7 mouse cellular contexts compared by ENCODE assay signal in the genomic region with DNA sequence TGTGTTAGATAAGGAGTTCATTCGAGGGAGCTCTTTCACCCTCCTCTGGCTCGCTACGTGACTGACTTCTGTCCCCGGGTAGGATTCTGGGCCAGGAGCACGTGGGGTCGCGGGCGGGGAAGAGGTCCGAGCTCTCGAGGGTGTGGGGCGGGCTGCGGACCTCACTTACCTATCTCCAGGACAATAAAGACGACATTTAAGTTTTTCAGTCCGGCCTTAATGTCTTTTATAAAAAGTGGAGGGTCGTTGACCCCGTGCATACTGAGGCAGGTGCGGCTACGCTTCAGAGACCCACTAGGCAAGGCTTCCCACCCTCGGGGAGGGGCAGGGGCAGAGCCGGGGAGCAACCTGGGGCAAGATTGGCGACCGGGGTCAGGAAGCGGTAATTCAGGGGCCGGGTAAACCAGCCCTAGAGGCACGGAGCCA. TPM values are rescaled to one million over a fixed set of nuclear protein-coding genes. Genes with fewer than 3 reads are reported as not detected.
DNase-seq lines count a peak whose midpoint lies in the region; ATAC-seq and TF ChIP-seq lines count a peak whose summit lies in the region.

No protein-coding gene starts in this region.

- no peak for TF ChIP-seq EP300 in MEL (IDR thresholded peaks at IDR 0.05; ENCODE audit: low read depth in 1 of 2, low read length in 2 of 2)

- TF ChIP-seq CTCF in MEL (IDR thresholded peaks at IDR 0.05 in 2 of 3, conservative IDR thresholded peaks at IDR 0.05 in 1 of 3; ENCODE audit: control insufficient read depth in 1 of 3, insufficient read depth in 1 of 3, low read depth in 2 of 3, low read length in 3 of 3, poor library complexity in 1 of 3, severe bottlenecking in 1 of 3), result no peak
- TF ChIP-seq CTCF in embryonic fibroblast, embryonic 13.5 days (IDR thresholded peaks at IDR 0.05; ENCODE audit: borderline replicate concordance, insufficient read depth, low read length), result no peak

- peak; percentile 21 for ATAC-seq in CD4-positive, CD25-positive, alpha-beta regulatory T cell, adult 4 months
- peak; percentile 22; the same call in 1 of the 2 replicates for ATAC-seq in megakaryocyte-erythroid progenitor cell, adult 5-6 weeks (replicated peaks; ENCODE audit: low FRiP score, low TSS enrichment, poor library complexity, severe bottlenecking)
- ATAC-seq in stomach, embryonic 14.5 days (ENCODE audit: insufficient number of reproducible peaks, insufficient read depth, low FRiP score, low read depth), result 0 out of 2 replicates have a peak, but pooled peaks have one; percentile 5

- intact Hi-C loops in left cerebral cortex, postnatal 10 days (cut with DNase I), result loop anchor here (5.0 kb wide), 1 partner anchor 120 kb away; no protein-coding TSS in a partner anchor

- H3K9me3 ChIP-seq in MEL (replicated peaks; ENCODE audit: insufficient read depth, low read length), result no peaks in the 10 kb centered on the region
- no peaks in the 10 kb centered on the region for H3K9me3 ChIP-seq in stomach, embryonic 14.5 days (ENCODE audit: control insufficient read depth, low read depth, low read length)

- under 1% methylated on average over 25 of the region's 25 CpGs for WGBS in stomach, embryonic 14.5 days

- H3K79me2 ChIP-seq in MEL (ENCODE audit: control insufficient read depth, insufficient read depth, low read length, poor library complexity), result peaks cover 4% of the 10 kb centered on the region; the same call in 1 of the 2 replicates

- H3K9ac ChIP-seq in MEL (ENCODE audit: control insufficient read depth, low read depth, low read length, poor library complexity, severe bottlenecking), result peak overlapping the region; percentile 84
- H3K9ac ChIP-seq in stomach, embryonic 14.5 days (replicated peaks; ENCODE audit: low read depth, low read length), result peak overlapping the region; percentile 71

- peaks cover 6 to 14% of the 10 kb centered on the region in 2 experiments for H3K4me1 ChIP-seq in MEL (ENCODE audit: control insufficient read depth in 1 of 2, insufficient read depth in 2 of 2, low read length in 2 of 2)
- no peaks in the 10 kb centered on the region for H3K4me1 ChIP-seq in embryonic fibroblast, embryonic 13.5 days (ENCODE audit: control insufficient read depth, insufficient read depth, low read length)
- H3K4me1 ChIP-seq in stomach, embryonic 14.5 days (ENCODE audit: control insufficient read depth, insufficient read depth, low read length), result no peaks in the 10 kb centered on the region; the same call in 1 of the 2 replicates

- DNase-seq in MEL (ENCODE audit: low read depth, low spot score), result peak; percentile 59
- peak; percentile 53 for DNase-seq in heart, postnatal 4 days
- DNase-seq in left cerebral cortex, postnatal 10 days (ENCODE audit: extremely low spot score in 1 of 2, low spot score in 2 of 2), result peak; percentile 10 to 50

- H3K27ac ChIP-seq in MEL (ENCODE audit: control insufficient read depth, low read depth, low read length), result peak overlapping the region; percentile 67
- H3K27ac ChIP-seq in embryonic fibroblast, embryonic 13.5 days (ENCODE audit: insufficient read depth, low read length), result peak overlapping the region; percentile 35; the same call in 1 of the 2 replicates
- H3K27ac ChIP-seq in stomach, embryonic 14.5 days (ENCODE audit: low read length), result peak overlapping the region; percentile 78; the same call in 1 of the 2 replicates

- peak overlapping the region; percentile 98 for H3K4me2 ChIP-seq in stomach, embryonic 14.5 days (replicated peaks; ENCODE audit: low read depth, low read length)

- no peak for TF ChIP-seq POLR2A in MEL (IDR thresholded peaks at IDR 0.05; ENCODE audit: control insufficient read depth in 1 of 2, insufficient read depth in 1 of 2, low read depth in 1 of 2, low read length in 2 of 2, poor library complexity in 1 of 2)
- no peak; the same call in 1 of the 2 replicates for TF ChIP-seq POLR2A in embryonic fibroblast, embryonic 13.5 days (IDR thresholded peaks at IDR 0.05; ENCODE audit: low read depth, low read length)

- peak overlapping the region; percentile 61 to 81 for H3K4me3 ChIP-seq in MEL (ENCODE audit: control insufficient read depth in 1 of 2, insufficient read depth in 1 of 2, low read depth in 2 of 2, low read length in 2 of 2)
- peak overlapping the region; percentile 63 for H3K4me3 ChIP-seq in embryonic fibroblast, embryonic 13.5 days (ENCODE audit: insufficient read depth, low read length)
- H3K4me3 ChIP-seq in stomach, embryonic 14.5 days (ENCODE audit: low read depth, low read length), result peak overlapping the region; percentile 65

- peaks cover 0 to 25% of the 10 kb centered on the region in 2 experiments; a peak in 2 of 4 replicates for H3K36me3 ChIP-seq in MEL (ENCODE audit: control insufficient read depth in 1 of 2, insufficient read depth in 2 of 2, low read length in 2 of 2)
- H3K36me3 ChIP-seq in stomach, embryonic 14.5 days (ENCODE audit: control insufficient read depth, insufficient read depth, low read length), result no peaks in the 10 kb centered on the region

- no peaks in the 10 kb centered on the region for H3K27me3 ChIP-seq in MEL (ENCODE audit: control insufficient read depth in 1 of 2, insufficient read depth in 2 of 2, low read length in 2 of 2)
- H3K27me3 ChIP-seq in stomach, embryonic 14.5 days (ENCODE audit: control insufficient read depth, insufficient read depth, low read length), result no peaks in the 10 kb centered on the region

- TF ChIP-seq RAD21 in MEL (IDR thresholded peaks at IDR 0.05; ENCODE audit: low read depth, low read length), result no peak

TF ChIP-seq in MEL, 35 proteins besides CTCF, POLR2A, EP300 and RAD21 (continues in another document):
- no peak for TF ChIP-seq MAZ (IDR thresholded peaks at IDR 0.05; ENCODE audit: low read depth, low read length)
- no peak for TF ChIP-seq ZMIZ1 (IDR thresholded peaks at IDR 0.05; ENCODE audit: low read depth, low read length)
- TF ChIP-seq HCFC1 (IDR thresholded peaks at IDR 0.05; ENCODE audit: low read depth, low read length), result no peak
- no peak for TF ChIP-seq BHLHE40 (IDR thresholded peaks at IDR 0.05; ENCODE audit: borderline replicate concordance, low read depth, low read length)
- TF ChIP-seq CHD2 (IDR thresholded peaks at IDR 0.05; ENCODE audit: low read length), result no peak
- TF ChIP-seq JUND (IDR thresholded peaks at IDR 0.05; ENCODE audit: low read depth, low read length), result no peak
- TF ChIP-seq TAL1 (IDR thresholded peaks at IDR 0.05; ENCODE audit: low read length), result no peak
- TF ChIP-seq POLR2AphosphoS5 (IDR thresholded peaks at IDR 0.05; ENCODE audit: borderline replicate concordance, low read depth, low read length), result no peak
- no peak for TF ChIP-seq MEF2A (IDR thresholded peaks at IDR 0.05; ENCODE audit: extremely low read depth, insufficient replicate concordance, low read depth, low read length, poor library complexity, severe bottlenecking)
- no peak for TF ChIP-seq MAFK (IDR thresholded peaks at IDR 0.05; ENCODE audit: borderline replicate concordance, low read depth, low read length)
- TF ChIP-seq ZKSCAN1 (IDR thresholded peaks at IDR 0.05; ENCODE audit: low read depth, low read length), result no peak
- no peak for TF ChIP-seq TBP (IDR thresholded peaks at IDR 0.05; ENCODE audit: low read depth, low read length)
- no peak for TF ChIP-seq ELF1 (IDR thresholded peaks at IDR 0.05; ENCODE audit: low read depth, low read length)
- no peak for TF ChIP-seq UBTF (IDR thresholded peaks at IDR 0.05; ENCODE audit: borderline replicate concordance, insufficient read depth, low read depth, low read length)
- no peak for TF ChIP-seq MYB (IDR thresholded peaks at IDR 0.05; ENCODE audit: low read depth, low read length)
- no peak for TF ChIP-seq USF2 (IDR thresholded peaks at IDR 0.05; ENCODE audit: borderline replicate concordance in 1 of 2, insufficient read depth in 1 of 2, low read depth in 1 of 2, low read length in 2 of 2)
- TF ChIP-seq NRF1 (IDR thresholded peaks at IDR 0.05; ENCODE audit: insufficient read depth, low read depth, low read length, poor library complexity, severe bottlenecking), result no peak
- TF ChIP-seq GATA1 (IDR thresholded peaks at IDR 0.05; ENCODE audit: low read depth, low read length), result no peak
- TF ChIP-seq CHD1 (IDR thresholded peaks at IDR 0.05; ENCODE audit: low read depth, low read length), result 0 out of 2 replicates have a peak, but pooled peaks have one; percentile 81
- TF ChIP-seq RCOR1 (IDR thresholded peaks at IDR 0.05; ENCODE audit: low read depth, low read length), result no peak
- peak; percentile 23; the same call in 1 of the 2 replicates for TF ChIP-seq USF1 (IDR thresholded peaks at IDR 0.05; ENCODE audit: low read depth, low read length)
- no peak for TF ChIP-seq NELFE (IDR thresholded peaks at IDR 0.05; ENCODE audit: low read depth, low read length)
- TF ChIP-seq SIN3A (IDR thresholded peaks at IDR 0.05; ENCODE audit: low read length), result no peak; the same call in 1 of the 2 replicates
- no peak for TF ChIP-seq E2F4 (IDR thresholded peaks at IDR 0.05; ENCODE audit: borderline replicate concordance, low read depth, low read length)
- TF ChIP-seq MYC (IDR thresholded peaks at IDR 0.05; ENCODE audit: low read depth, low read length), result peak; percentile 18; the same call in 1 of the 2 replicates
- TF ChIP-seq MAX (IDR thresholded peaks at IDR 0.05; ENCODE audit: low read length), result peak; percentile 63
- TF ChIP-seq TCF12 (IDR thresholded peaks at IDR 0.05; ENCODE audit: low read depth, low read length), result no peak
- TF ChIP-seq POLR2AphosphoS2 (IDR thresholded peaks at IDR 0.05; ENCODE audit: low read length), result no peak
- TF ChIP-seq KAT2A (conservative IDR thresholded peaks at IDR 0.05; ENCODE audit: low read depth, low read length), result no peak
- no peak for TF ChIP-seq GABPA (IDR thresholded peaks at IDR 0.05; ENCODE audit: low read depth, low read length)
- no peak for TF ChIP-seq ZC3H11A (IDR thresholded peaks at IDR 0.05; ENCODE audit: low read depth, low read length)

RNA-seq across cellular contexts. Expression of a gene that starts 0.6 kb away (rescaled TPM):
- polyA plus RNA-seq in CD4-positive, CD25-positive, alpha-beta regulatory T cell, adult 4 months (2017; shearing (Covaris generic)), result 10 to 100 TPM; 36.8 to 37.5 TPM
- 10.0 and 11.7 TPM in 2 replicates for total RNA-seq in MEL (2012; rRNA removed)
- 1 to 10 TPM in 1 of 2 experiments, not detected in 1; 5.4 TPM for polyA plus RNA-seq in MEL (2012; ENCODE audit: insufficient read depth in 1 of 2, insufficient read length in 2 of 2, low read depth in 1 of 2, low replicate concordance in 2 of 2, missing spikeins in 1 of 2)
- 34.7 and 65.2 TPM in 2 replicates for polyA plus RNA-seq in embryonic fibroblast, embryonic 13.5 days (2011; ENCODE audit: insufficient read length, low read depth, missing spikeins)
- 10 to 100 TPM; 23.0 to 26.1 TPM for total RNA-seq in heart, postnatal 4 days (2021)
- total RNA-seq in left cerebral cortex, postnatal 10 days (2021), result 10 to 100 TPM in 1 of 2 experiments, 1 to 10 TPM in 1; 9.4 to 12.9 TPM
- total RNA-seq in megakaryocyte-erythroid progenitor cell, adult 5-6 weeks (2014; fragmentation: Nextera tagmentation), result 6.1 and 7.1 TPM in 2 replicates
- 32.2 and 36.0 TPM in 2 replicates for total RNA-seq in megakaryocyte-erythroid progenitor cell, adult 5-6 weeks (2017)
- polyA plus RNA-seq in stomach, embryonic 14.5 days (2014; fragmentation: Nextera tagmentation; extraction: Ambion mirVana), result 12.6 and 13.2 TPM in 2 replicates

Comparison
In these comparisons a context has a peak if more than half of its experiments do, and no peak if none do; other contexts are left out.
1. Peak in every context shown above with its lines: DNase-seq, ATAC-seq, H3K4me3 ChIP-seq and H3K27ac ChIP-seq.